Mouse (Mus musculus) liver (tissue): ENCODE measurements around the gene Rasgef1a.

ENCODE experiments used
- DNase-seq: peaks from one replicate; pipeline ENCODE4 v3.0.0-alpha.2; 2020; ENCODE audit warnings: mixed read lengths

Rasgef1a gene

GRCm38 (mm10) chr6:118076256-118076655, 65.0 kb downstream of the Rasgef1a start:
- DNase-seq, result no peak

- no peak for DNase-seq
These were observed 65.5 kb downstream of the Rasgef1a start for GRCm38 (mm10) chr6:118076748-118077147.

- peak; percentile 12 for DNase-seq
These were observed 66.2 kb downstream of the Rasgef1a start for GRCm38 (mm10) chr6:118077421-118077820.

- no peak for DNase-seq
These were observed 67.5 kb downstream of the Rasgef1a start for GRCm38 (mm10) chr6:118078751-118079150.

- DNase-seq, result no peak
These were observed 68.1 kb downstream of the Rasgef1a start for GRCm38 (mm10) chr6:118079292-118079691.

GRCm38 (mm10) chr6:118079762-118080465, 68.7 kb downstream of the Rasgef1a start:
- no peak for DNase-seq

- no peak for DNase-seq
These were observed 69.5 kb downstream of the Rasgef1a start for GRCm38 (mm10) chr6:118080711-118081110.

- no peak for DNase-seq
These were observed 71.1 kb downstream of the Rasgef1a start for GRCm38 (mm10) chr6:118082384-118082783.

GRCm38 (mm10) chr6:118083608-118084007, 72.4 kb downstream of the Rasgef1a start:
- no peak for DNase-seq

- no peak for DNase-seq
These were observed 73.4 kb downstream of the Rasgef1a start for GRCm38 (mm10) chr6:118084596-118084995.

- peak; percentile 24 for DNase-seq
These were observed 76.7 kb downstream of the Rasgef1a start for GRCm38 (mm10) chr6:118087955-118088354.

GRCm38 (mm10) chr6:118088750-118089440, 77.7 kb downstream of the Rasgef1a start:
- DNase-seq, result no peak

GRCm38 (mm10) chr6:118090827-118091226, 79.6 kb downstream of the Rasgef1a start:
- DNase-seq, result no peak

GRCm38 (mm10) chr6:118097765-118098365, 86.6 kb downstream of the Rasgef1a start:
- DNase-seq, result no peak

- DNase-seq, result no peak
These were observed 88.1 kb downstream of the Rasgef1a start for GRCm38 (mm10) chr6:118099311-118099802.

- no peak for DNase-seq
These were observed 100.6 kb downstream of the Rasgef1a start for GRCm38 (mm10) chr6:118111810-118112209.

- DNase-seq, result no peak
These were observed 111.5 kb downstream of the Rasgef1a start for GRCm38 (mm10) chr6:118122767-118123166.

- no peak for DNase-seq
These were observed 115.3 kb downstream of the Rasgef1a start for GRCm38 (mm10) chr6:118126577-118126976.

GRCm38 (mm10) chr6:118127198-118127597, 116.0 kb downstream of the Rasgef1a start:
- DNase-seq, result no peak

- peak; percentile 12 for DNase-seq
These were observed 116.7 kb downstream of the Rasgef1a start for GRCm38 (mm10) chr6:118127827-118128487.

- DNase-seq, result no peak
These were observed 118.8 kb downstream of the Rasgef1a start for GRCm38 (mm10) chr6:118130022-118130421.

- DNase-seq, result no peak
These were observed 123.2 kb downstream of the Rasgef1a start for GRCm38 (mm10) chr6:118134461-118134860.

GRCm38 (mm10) chr6:118137148-118137547, 125.9 kb downstream of the Rasgef1a start:
- no peak for DNase-seq
